Mouse (Mus musculus) forebrain, embryonic 16.5 days (tissue): Measurements from ENCODE around the gene Pcolce2. TPM values are rescaled to one million over a fixed set of nuclear protein-coding genes. Genes with fewer than 3 reads are reported as not detected.

Experiments used
- ATAC-seq: fragments of 200-750 bp; cut with Nextera tagmentation; 2 replicates; pipeline ENCODE4 v1.8.0; 2017; ENCODE audit warnings: mild to moderate bottlenecking, moderate library complexity
- H3K27ac ChIP-seq: fragments of 300-500 bp; sonication (generic); 2 replicates; pipeline ENCODE4 v1.5.1; 2014; ENCODE audit warnings: low read length, control low read depth
- H3K27me3 ChIP-seq: fragments of 300-500 bp; sonication (generic); replicated peaks from 2 replicates; pipeline ENCODE4 v1.6.1; 2014; ENCODE audit warnings: low read length; ENCODE audit not compliant: control insufficient read depth, insufficient read depth
- H3K36me3 ChIP-seq: fragments of 300-500 bp; sonication (generic); 2 replicates; pipeline ENCODE4 v1.6.1; 2014; ENCODE audit not compliant: control insufficient read depth, insufficient read depth
- H3K4me1 ChIP-seq: fragments of 300-500 bp; sonication (generic); replicated peaks from 2 replicates; pipeline ENCODE4 v1.6.1; 2014; ENCODE audit warnings: low read length; ENCODE audit not compliant: control insufficient read depth, insufficient read depth
- H3K4me2 ChIP-seq: fragments of 300-500 bp; sonication (generic); 2 replicates; pipeline ENCODE4 v1.6.1; 2014; ENCODE audit warnings: mild to moderate bottlenecking, low read length, control low read depth
- H3K4me3 ChIP-seq: fragments of 300-500 bp; sonication (generic); replicated peaks from 2 replicates; pipeline ENCODE4 v1.5.1; 2014; ENCODE audit warnings: mild to moderate bottlenecking, low read length, control low read depth
- H3K9ac ChIP-seq: fragments of 300-500 bp; sonication (generic); replicated peaks from 2 replicates; pipeline ENCODE4 v1.6.1; 2014; ENCODE audit warnings: low read depth, low read length, control low read depth
- H3K9me3 ChIP-seq: fragments of 300-500 bp; sonication (generic); 2 replicates; pipeline ENCODE4 v1.6.1; 2016; ENCODE audit warnings: low read length; ENCODE audit not compliant: control insufficient read depth
- WGBS: fragments of 180-500 bp; shearing (Covaris S2); extraction: QIAGEN DNeasy Blood & Tissue Kit; methylation state at CpG from one replicate; pipeline ENCODE4 v1.1.7; 2014; 5-methylcytosine and 5-hydroxymethylcytosine counted together
- polyA plus RNA-seq: library from polyadenylated mRNA; unstranded; fragments of >200 nt; fragmentation: Nextera tagmentation; extraction: Ambion mirVana; gene quantifications from 2 replicates; pipeline ENCODE4 v1.2.1, GENCODE M21; 2015

Pcolce2 gene
- polyA plus RNA-seq, 1 experiment from 2014 or later = 1.7 TPM

DNA sequence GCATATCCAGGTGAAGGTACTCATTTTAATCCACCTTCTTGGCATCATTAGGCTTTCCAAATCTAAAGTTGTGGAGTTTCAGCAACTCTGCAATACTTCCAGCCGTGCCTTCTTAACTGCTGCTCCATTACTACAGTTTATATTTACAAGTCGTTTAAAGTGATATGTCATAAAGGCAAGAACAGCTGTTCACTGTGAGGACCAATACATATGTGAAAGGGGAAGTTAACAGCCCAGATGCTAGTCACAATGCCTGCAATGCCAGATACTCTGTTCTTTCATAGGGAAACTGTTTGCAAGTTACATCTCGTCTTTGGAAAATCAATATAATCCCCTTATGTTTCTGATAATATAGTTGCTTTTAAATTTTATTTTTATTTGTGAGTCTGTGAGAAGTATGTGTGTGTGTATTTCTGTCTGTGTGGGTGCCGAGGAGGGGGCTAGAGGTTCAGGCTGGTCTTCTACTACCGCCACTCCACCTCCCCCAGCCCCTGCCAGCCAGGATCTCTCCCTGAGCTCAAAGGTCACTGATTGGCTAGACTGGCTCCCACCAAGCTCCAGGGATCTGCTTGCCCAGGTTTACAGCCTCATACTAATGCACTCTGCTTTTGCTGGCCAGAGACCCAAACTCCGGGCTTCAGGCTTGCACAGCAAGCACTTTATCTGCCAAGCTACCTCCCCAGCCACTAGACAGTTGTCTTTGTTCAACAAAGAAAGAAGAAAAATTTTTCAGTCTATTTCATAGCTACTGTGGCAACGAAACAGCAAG lies 107.6 kb downstream of the Pcolce2 start:
- ATAC-seq = no peak
- H3K9me3 ChIP-seq = no peaks in the 10 kb centered on the region
- WGBS = 69% methylated on average over 7 of the region's 7 CpGs

DNA sequence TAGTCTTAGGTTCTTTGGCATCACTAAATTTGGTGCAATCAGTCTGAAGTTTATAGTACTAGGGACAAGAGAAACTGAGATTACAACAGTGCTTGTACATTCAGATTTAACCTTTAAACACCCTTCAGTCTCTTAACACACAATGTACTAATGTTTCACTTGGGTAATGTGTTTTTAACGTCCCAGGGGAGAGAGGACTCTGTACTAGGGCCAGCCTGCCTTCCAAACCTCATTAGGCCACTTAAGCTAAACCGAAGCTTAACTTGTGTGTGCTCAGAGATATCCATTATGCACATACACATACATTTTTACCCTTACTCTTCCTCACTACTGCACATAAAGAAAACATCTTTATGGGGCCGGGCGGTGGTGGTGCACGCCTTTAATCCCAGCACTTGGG lies 109.9 kb downstream of the Pcolce2 start:
- no peak for ATAC-seq
- Histone ChIP-seq H3K9me3 (no peaks in the 10 kb centered on the region), H3K4me1 (peaks cover 4% of the 10 kb centered on the region), H3K4me2 (no peak overlapping the region), H3K27ac (no peak overlapping the region), H3K9ac (no peak overlapping the region), H3K36me3 (no peaks in the 10 kb centered on the region), H3K4me3 (no peak overlapping the region), H3K27me3 (no peaks in the 10 kb centered on the region)
- WGBS = 93% methylated on average over 5 of the region's 5 CpGs

More for the DNA sequence above, 107.6 kb downstream of the Pcolce2 start:
- Histone ChIP-seq H3K27ac (no peak overlapping the region), H3K4me3 (no peak overlapping the region), H3K4me2 (no peak overlapping the region), H3K36me3 (no peaks in the 10 kb centered on the region), H3K9ac (no peak overlapping the region), H3K27me3 (no peaks in the 10 kb centered on the region), H3K4me1 (peaks cover 4% of the 10 kb centered on the region)

Other genes with a start within 250 kb of the Pcolce2 start
- 10.9 and 13.6 TPM in 2 replicates for gene Chst2, start 230.9 kb upstream of the Pcolce2 start, polyA plus RNA-seq
- gene U2surp, start 125.6 kb upstream of the Pcolce2 start, polyA plus RNA-seq = 132 and 152 TPM in 2 replicates
- 3.0 and 4.0 TPM in 2 replicates for gene Paqr9, start 77.9 kb upstream of the Pcolce2 start, polyA plus RNA-seq
- gene Trpc1, start 112.8 kb downstream of the Pcolce2 start, polyA plus RNA-seq = 6.2 and 6.4 TPM in 2 replicates
- 2.7 and 4.1 TPM in 2 replicates for gene Pls1, start 207.7 kb downstream of the Pcolce2 start, polyA plus RNA-seq
- gene Atr, start 220.0 kb downstream of the Pcolce2 start, polyA plus RNA-seq = 14.5 and 16.4 TPM in 2 replicates